Mouse (Mus musculus): ENCODE results near the gene Hmgcr. TPM values are rescaled to one million over a fixed set of nuclear protein-coding genes. Genes with fewer than 3 reads are reported as not detected.

The Hmgcr gene
- polyA plus RNA-seq, 1 experiment from 2014 or later: 181 TPM

DNA sequence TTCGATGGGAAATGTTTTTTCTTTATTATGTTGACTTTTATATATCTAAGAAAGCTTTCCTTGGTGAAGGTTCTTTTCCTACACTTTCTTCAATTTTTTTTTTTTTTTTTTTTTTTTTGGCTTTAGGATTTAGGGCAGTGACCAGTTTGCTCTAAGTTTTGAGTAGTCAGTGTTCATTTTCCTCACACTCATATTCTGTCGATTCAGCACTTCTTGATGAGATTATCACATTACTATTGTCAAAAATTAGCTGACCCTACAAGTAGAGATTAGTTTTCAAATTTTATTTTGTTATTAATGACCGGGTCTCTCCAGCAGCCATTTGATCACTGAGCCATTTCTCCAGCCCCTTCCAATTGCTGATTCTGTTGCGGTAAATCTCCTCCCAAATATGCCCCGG lies 19.2 kb upstream of the Hmgcr start:
- WGBS: 95% methylated on average over 5 of the region's 5 CpGs
- Histone ChIP-seq H3K9ac (ENCODE audit: low read length) (no peak overlapping the region), H3K27me3 (replicated peaks; ENCODE audit: control insufficient read depth, insufficient read depth, low read length) (no peaks in the 10 kb centered on the region), H3K4me3 (ENCODE audit: low read depth, low read length) (no peak overlapping the region), H3K4me1 (ENCODE audit: control insufficient read depth, insufficient read depth, low read length) (no peaks in the 10 kb centered on the region), H3K9me3 (replicated peaks; ENCODE audit: control insufficient read depth, low read length) (no peaks in the 10 kb centered on the region), H3K27ac (ENCODE audit: low read depth, low read length) (no peak overlapping the region), H3K4me2 (ENCODE audit: low read length) (no peak overlapping the region), H3K36me3 (ENCODE audit: control insufficient read depth, insufficient read depth, low read length) (no peaks in the 10 kb centered on the region)
- DNase-seq (ENCODE audit: low spot score): no peak
- no peak for ATAC-seq

- Histone ChIP-seq H3K27me3 (replicated peaks; ENCODE audit: control insufficient read depth, insufficient read depth, low read length) (no peaks in the 10 kb centered on the region), H3K27ac (ENCODE audit: low read depth, low read length) (no peak overlapping the region), H3K36me3 (ENCODE audit: control insufficient read depth, insufficient read depth, low read length) (no peaks in the 10 kb centered on the region), H3K4me2 (ENCODE audit: low read length) (no peak overlapping the region), H3K4me3 (ENCODE audit: low read depth, low read length) (no peak overlapping the region), H3K9me3 (replicated peaks; ENCODE audit: control insufficient read depth, low read length) (no peaks in the 10 kb centered on the region), H3K4me1 (ENCODE audit: control insufficient read depth, insufficient read depth, low read length) (no peaks in the 10 kb centered on the region), H3K9ac (ENCODE audit: low read length) (no peak overlapping the region)
- DNase-seq (ENCODE audit: low spot score): no peak
- 94% methylated on average over 9 of the region's 9 CpGs for WGBS
- no peak for ATAC-seq
Measured at GRCm38 (mm10) chr13:96687261-96687660, 16.5 kb upstream of the Hmgcr start.

DNA sequence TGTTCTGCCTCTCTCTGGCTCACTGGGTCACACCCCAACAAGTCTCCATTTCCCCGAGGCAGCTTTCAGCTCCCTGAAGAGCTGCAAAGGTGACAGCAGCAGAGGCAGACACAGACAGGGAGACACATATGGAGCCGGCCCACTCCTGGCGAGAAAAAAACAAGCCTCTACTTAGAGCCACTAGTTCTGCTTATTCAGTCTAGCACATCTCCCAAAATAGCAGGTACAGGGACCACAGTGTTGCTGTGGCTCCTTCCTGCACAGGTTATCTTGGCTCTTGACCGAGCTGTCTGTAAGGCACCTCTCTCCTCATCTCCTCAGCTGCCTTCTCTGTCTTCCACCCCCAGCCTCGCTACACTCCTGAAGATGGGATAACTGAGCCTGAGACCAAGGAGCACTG lies 14.0 kb upstream of the Hmgcr start:
- Histone ChIP-seq H3K27ac (ENCODE audit: low read depth, low read length) (no peak overlapping the region), H3K4me2 (ENCODE audit: low read length) (no peak overlapping the region), H3K27me3 (replicated peaks; ENCODE audit: control insufficient read depth, insufficient read depth, low read length) (no peaks in the 10 kb centered on the region), H3K4me1 (ENCODE audit: control insufficient read depth, insufficient read depth, low read length) (no peaks in the 10 kb centered on the region), H3K36me3 (ENCODE audit: control insufficient read depth, insufficient read depth, low read length) (no peaks in the 10 kb centered on the region), H3K9ac (ENCODE audit: low read length) (no peak overlapping the region), H3K4me3 (ENCODE audit: low read depth, low read length) (no peak overlapping the region), H3K9me3 (replicated peaks; ENCODE audit: control insufficient read depth, low read length) (no peaks in the 10 kb centered on the region)
- DNase-seq (ENCODE audit: low spot score) (no peak), ATAC-seq (no peak)
- WGBS: 90% methylated on average over 5 of the region's 5 CpGs

DNA sequence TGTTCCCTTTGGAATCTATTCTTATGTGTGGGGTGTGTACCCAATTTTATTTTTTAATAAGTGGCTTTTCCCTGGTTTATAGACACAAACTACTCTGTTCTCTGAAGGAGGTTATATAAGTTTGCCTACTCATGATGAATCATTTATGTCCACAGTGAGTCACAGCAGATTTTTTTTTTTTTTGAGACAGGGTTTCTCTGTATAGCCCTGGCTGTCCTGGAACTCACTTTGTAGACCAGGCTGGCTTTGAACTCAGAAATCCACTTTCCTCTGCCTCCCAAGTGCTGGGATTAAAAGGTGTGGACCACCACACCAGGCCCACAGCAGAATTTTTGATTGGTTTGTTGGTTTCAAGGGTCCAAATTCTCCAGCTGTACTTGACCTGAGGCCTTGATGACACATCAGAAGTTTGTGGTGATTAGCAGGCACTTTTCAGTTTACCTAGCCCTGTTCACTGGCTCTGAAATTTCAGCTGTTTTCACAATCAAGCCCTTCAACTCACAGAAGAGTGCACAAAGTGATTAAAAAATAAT lies 10.4 kb upstream of the Hmgcr start:
- Histone ChIP-seq H3K27me3 (replicated peaks; ENCODE audit: control insufficient read depth, insufficient read depth, low read length) (no peaks in the 10 kb centered on the region), H3K36me3 (ENCODE audit: control insufficient read depth, insufficient read depth, low read length) (no peaks in the 10 kb centered on the region), H3K9me3 (replicated peaks; ENCODE audit: control insufficient read depth, low read length) (no peaks in the 10 kb centered on the region), H3K4me2 (ENCODE audit: low read length) (no peak overlapping the region), H3K27ac (ENCODE audit: low read depth, low read length) (no peak overlapping the region), H3K4me1 (ENCODE audit: control insufficient read depth, insufficient read depth, low read length) (no peaks in the 10 kb centered on the region), H3K4me3 (ENCODE audit: low read depth, low read length) (no peak overlapping the region), H3K9ac (ENCODE audit: low read length) (no peak overlapping the region)
- DNase-seq (ENCODE audit: low spot score) (no peak), ATAC-seq (no peak)

DNA sequence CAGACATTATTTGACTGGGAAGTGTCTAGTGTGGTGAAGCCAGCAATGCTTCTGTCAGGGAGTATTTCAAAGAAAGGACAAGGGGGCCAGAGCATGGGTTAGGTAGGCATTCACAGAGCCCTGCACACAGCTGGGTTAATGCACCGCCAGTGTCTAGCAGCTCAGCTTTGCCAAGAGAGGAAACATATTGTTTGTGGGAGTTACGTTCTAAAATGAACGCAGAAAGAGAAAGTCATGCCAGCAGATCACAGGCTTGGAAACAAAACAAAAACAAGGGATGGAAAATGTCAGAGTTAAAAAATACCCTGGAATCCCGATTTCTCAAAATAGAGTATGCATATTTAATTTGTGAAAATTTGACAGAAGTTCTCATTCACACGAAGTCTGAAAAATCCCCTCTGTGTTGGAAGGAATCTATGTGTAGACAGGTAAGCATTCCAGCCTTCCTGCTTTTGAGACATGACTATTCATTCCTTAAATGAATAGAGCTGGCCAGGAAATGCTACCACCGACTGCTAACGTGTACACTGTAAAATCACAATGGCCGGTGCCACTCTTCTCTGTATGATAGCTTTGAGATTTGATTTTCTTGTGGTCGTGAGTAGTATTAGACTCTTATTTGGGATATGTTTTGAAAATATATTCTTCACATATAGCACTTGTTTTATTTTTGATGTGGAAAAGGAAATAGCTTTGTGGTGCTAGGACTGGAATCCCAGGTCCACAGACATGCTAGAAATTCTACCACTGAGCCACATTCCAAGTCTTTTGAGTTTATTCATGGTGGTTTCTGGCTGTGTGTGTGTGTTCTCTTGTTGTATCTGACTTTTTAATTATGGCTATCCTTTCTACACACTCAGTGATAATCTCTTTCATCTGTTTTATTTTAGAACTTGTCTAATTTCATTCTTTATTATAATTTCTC lies 9.7 kb upstream of the Hmgcr start:
- no peak overlapping the region for H3K27ac ChIP-seq (ENCODE audit: low read depth, low read length)
- no peaks in the 10 kb centered on the region for H3K9me3 ChIP-seq (replicated peaks; ENCODE audit: control insufficient read depth, low read length)
- H3K27me3 ChIP-seq (replicated peaks; ENCODE audit: control insufficient read depth, insufficient read depth, low read length): no peaks in the 10 kb centered on the region
- no peak for DNase-seq (ENCODE audit: low spot score)
- ATAC-seq: no peak
- WGBS: 69% methylated on average over 9 of the region's 9 CpGs
- H3K9ac ChIP-seq (ENCODE audit: low read length): no peak overlapping the region
- H3K4me1 ChIP-seq (ENCODE audit: control insufficient read depth, insufficient read depth, low read length): no peaks in the 10 kb centered on the region
- H3K4me3 ChIP-seq (ENCODE audit: low read depth, low read length): no peak overlapping the region
- H3K36me3 ChIP-seq (ENCODE audit: control insufficient read depth, insufficient read depth, low read length): no peaks in the 10 kb centered on the region
- no peak overlapping the region for H3K4me2 ChIP-seq (ENCODE audit: low read length)

DNA sequence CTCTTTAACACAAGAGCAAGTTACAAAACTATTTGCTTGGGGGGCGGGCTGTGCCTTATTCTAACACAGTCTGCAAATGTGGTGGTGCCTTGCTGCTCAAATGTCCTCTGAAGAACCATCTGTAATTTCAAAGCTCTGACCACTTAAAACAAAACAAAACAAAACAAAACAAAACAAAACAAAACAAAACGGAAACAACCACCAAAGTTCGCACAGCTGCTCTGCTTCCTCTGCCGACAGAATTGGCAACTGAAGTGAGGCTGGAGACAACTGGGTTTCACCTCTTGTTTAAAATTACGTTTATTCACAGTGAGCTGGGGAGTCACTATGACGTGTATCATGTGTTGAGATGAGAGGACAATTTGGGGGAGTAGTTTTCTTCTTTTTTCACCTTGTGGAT lies 7.9 kb upstream of the Hmgcr start:
- WGBS: 85% methylated on average over 6 of the region's 6 CpGs
- ATAC-seq (no peak), DNase-seq (ENCODE audit: low spot score) (no peak)
- Histone ChIP-seq H3K4me3 (ENCODE audit: low read depth, low read length) (no peak overlapping the region), H3K36me3 (ENCODE audit: control insufficient read depth, insufficient read depth, low read length) (no peaks in the 10 kb centered on the region), H3K4me2 (ENCODE audit: low read length) (no peak overlapping the region), H3K9ac (ENCODE audit: low read length) (no peak overlapping the region), H3K9me3 (replicated peaks; ENCODE audit: control insufficient read depth, low read length) (no peaks in the 10 kb centered on the region), H3K4me1 (ENCODE audit: control insufficient read depth, insufficient read depth, low read length) (no peaks in the 10 kb centered on the region), H3K27me3 (replicated peaks; ENCODE audit: control insufficient read depth, insufficient read depth, low read length) (no peaks in the 10 kb centered on the region), H3K27ac (ENCODE audit: low read depth, low read length) (no peak overlapping the region)

GRCm38 (mm10) chr13:96677071-96677470 lies 6.3 kb upstream of the Hmgcr start:
- Histone ChIP-seq H3K27ac (ENCODE audit: low read depth, low read length) (no peak overlapping the region), H3K4me3 (ENCODE audit: low read depth, low read length) (no peak overlapping the region), H3K4me1 (ENCODE audit: control insufficient read depth, insufficient read depth, low read length) (no peaks in the 10 kb centered on the region), H3K9ac (ENCODE audit: low read length) (no peak overlapping the region), H3K27me3 (replicated peaks; ENCODE audit: control insufficient read depth, insufficient read depth, low read length) (no peaks in the 10 kb centered on the region), H3K4me2 (ENCODE audit: low read length) (no peak overlapping the region), H3K36me3 (ENCODE audit: control insufficient read depth, insufficient read depth, low read length) (no peaks in the 10 kb centered on the region), H3K9me3 (replicated peaks; ENCODE audit: control insufficient read depth, low read length) (no peaks in the 10 kb centered on the region)
- DNase-seq (ENCODE audit: low spot score): no peak
- ATAC-seq: no peak
- WGBS: 80% methylated on average over 1 of the region's 1 CpGs

- Histone ChIP-seq H3K27ac (ENCODE audit: low read depth, low read length) (no peak overlapping the region), H3K4me3 (ENCODE audit: low read depth, low read length) (no peak overlapping the region), H3K9me3 (replicated peaks; ENCODE audit: control insufficient read depth, low read length) (no peaks in the 10 kb centered on the region), H3K4me1 (ENCODE audit: control insufficient read depth, insufficient read depth, low read length) (no peaks in the 10 kb centered on the region), H3K9ac (ENCODE audit: low read length) (no peak overlapping the region), H3K4me2 (ENCODE audit: low read length) (no peak overlapping the region), H3K27me3 (replicated peaks; ENCODE audit: control insufficient read depth, insufficient read depth, low read length) (no peaks in the 10 kb centered on the region), H3K36me3 (ENCODE audit: control insufficient read depth, insufficient read depth, low read length) (no peaks in the 10 kb centered on the region)
- DNase-seq (ENCODE audit: low spot score): no peak
- no peak for ATAC-seq
- WGBS: 84% methylated on average over 6 of the region's 6 CpGs
Measured at GRCm38 (mm10) chr13:96675756-96676155, 5.0 kb upstream of the Hmgcr start.

- 87% methylated on average over 7 of the region's 7 CpGs for WGBS
- no peak overlapping the region for H3K4me2 ChIP-seq (ENCODE audit: low read length)
- no peak overlapping the region for H3K9ac ChIP-seq (ENCODE audit: low read length)
- H3K27ac ChIP-seq (ENCODE audit: low read depth, low read length): no peak overlapping the region
- peaks cover 8% of the 10 kb centered on the region for H3K4me1 ChIP-seq (ENCODE audit: control insufficient read depth, insufficient read depth, low read length)
- H3K27me3 ChIP-seq (replicated peaks; ENCODE audit: control insufficient read depth, insufficient read depth, low read length): no peaks in the 10 kb centered on the region
- no peaks in the 10 kb centered on the region for H3K36me3 ChIP-seq (ENCODE audit: control insufficient read depth, insufficient read depth, low read length)
- ATAC-seq (no peak), DNase-seq (ENCODE audit: low spot score) (no peak)
- H3K9me3 ChIP-seq (replicated peaks; ENCODE audit: control insufficient read depth, low read length): no peaks in the 10 kb centered on the region
- H3K4me3 ChIP-seq (ENCODE audit: low read depth, low read length): no peak overlapping the region
Measured at GRCm38 (mm10) chr13:96673817-96674216, 3.1 kb upstream of the Hmgcr start.

All from forebrain, embryonic 14.5 days (tissue).